Comparison of ENCODE assay signal across 15 mouse cellular contexts in genomic region chr3:67447143-67447542, GRCm38 (mm10). TPM values are rescaled to one million over a fixed set of nuclear protein-coding genes. Genes with fewer than 3 reads are reported as not detected.
DNase-seq lines count a peak whose midpoint lies in the region; ATAC-seq and TF ChIP-seq lines count a peak whose summit lies in the region.
"Had no signal": no experiment of that assay in that cellular context is flagged by ENCODE, and none has a peak within 500 bp of the region (broad histone marks: within the 10 kb centered on the region; RNA-seq: fewer than 3 reads in every experiment).

No protein-coding gene starts in this region.

- no peak overlapping the region for H3K9ac ChIP-seq in kidney, embryonic 16.5 days (replicated peaks; ENCODE audit: low read length)
- H3K9ac ChIP-seq: hindbrain, embryonic 12.5 days; limb, embryonic 13.5 days had no signal

- no peaks in the 10 kb centered on the region for H3K27me3 ChIP-seq in kidney, adult 2 months (replicated peaks; ENCODE audit: control insufficient read depth, insufficient read depth, low read length)
- H3K27me3 ChIP-seq in kidney, embryonic 16.5 days (ENCODE audit: insufficient read depth, low read length), result no peaks in the 10 kb centered on the region
- H3K27me3 ChIP-seq: hindbrain, embryonic 12.5 days; limb, embryonic 13.5 days; megakaryocyte, embryonic 14.5 days had no signal

- H3K4me3 ChIP-seq in kidney, adult 2 months (ENCODE audit: insufficient read depth, low read depth, low read length), result no peak overlapping the region
- no peak overlapping the region for H3K4me3 ChIP-seq in kidney, embryonic 16.5 days (ENCODE audit: low read length)
- H3K4me3 ChIP-seq: hindbrain, embryonic 12.5 days; limb, embryonic 13.5 days; megakaryocyte, embryonic 14.5 days had no signal

- TF ChIP-seq POLR2A in kidney, adult 2 months (IDR thresholded peaks at IDR 0.05; ENCODE audit: low read depth, low read length), result no peak

- no peaks in the 10 kb centered on the region for H3K9me3 ChIP-seq in kidney, embryonic 16.5 days (ENCODE audit: low read length)
- H3K9me3 ChIP-seq: hindbrain, embryonic 12.5 days; limb, embryonic 13.5 days; megakaryocyte, embryonic 14.5 days had no signal

- WGBS in kidney, adult 2 months, result 93% methylated on average over 2 of the region's 2 CpGs
- WGBS in kidney, embryonic 16.5 days, result 92% methylated on average over 2 of the region's 2 CpGs

- no peak for ATAC-seq in kidney, embryonic 16.5 days (ENCODE audit: low FRiP score, low TSS enrichment)
- ATAC-seq: activated CD4-positive, CD25-positive, alpha-beta regulatory T cell, adult 4 months had no signal

- H3K27ac ChIP-seq in kidney, adult 2 months (ENCODE audit: insufficient read depth, low read depth, low read length), result no peak overlapping the region
- no peak overlapping the region for H3K27ac ChIP-seq in kidney, embryonic 16.5 days (ENCODE audit: low read length)
- H3K27ac ChIP-seq: hindbrain, embryonic 12.5 days; limb, embryonic 13.5 days had no signal

- no peaks in the 10 kb centered on the region for H3K4me1 ChIP-seq in kidney, adult 2 months (ENCODE audit: control insufficient read depth, insufficient read depth, low read length)
- H3K4me1 ChIP-seq in kidney, embryonic 16.5 days (ENCODE audit: insufficient read depth, low read length), result no peaks in the 10 kb centered on the region
- H3K4me1 ChIP-seq: hindbrain, embryonic 12.5 days; limb, embryonic 13.5 days; megakaryocyte, embryonic 14.5 days had no signal

- no peaks in the 10 kb centered on the region; the same call in none of the 2 replicates for H3K36me3 ChIP-seq in kidney, adult 2 months (ENCODE audit: control insufficient read depth, insufficient read depth, low read length)
- peaks cover 66% of the 10 kb centered on the region for H3K36me3 ChIP-seq in kidney, embryonic 16.5 days (ENCODE audit: insufficient read depth, low read length)

- no peak overlapping the region for H3K4me2 ChIP-seq in kidney, embryonic 16.5 days (replicated peaks; ENCODE audit: low read depth, low read length)
- H3K4me2 ChIP-seq: hindbrain, embryonic 12.5 days; limb, embryonic 13.5 days had no signal

- peak; percentile 5 for DNase-seq in kidney, adult 2 months
- DNase-seq in lung, postnatal 10 days, result peak; percentile 8
- DNase-seq in lung, postnatal 14 days, result no peak
- peak; percentile 67 for DNase-seq in R1 (ENCODE audit: low read depth, low spot score)
- DNase-seq in Muller cell, postnatal 12 days (ENCODE audit: inconsistent ontology term), result no peak
- DNase-seq in cerebellum, postnatal 10 days, result no peak
- DNase-seq: cerebellum, adult 2 months; embryo, embryonic 11 days; kidney, postnatal 10 days; right cerebral cortex, adult 18-20 months had no signal

- TF ChIP-seq CTCF in kidney, adult 2 months (conservative IDR thresholded peaks at IDR 0.05; ENCODE audit: insufficient read depth, insufficient read length, low read depth, low read length), result peak; percentile 32; the same call in 1 of the 2 replicates

RNA-seq across cellular contexts. Expression of gene Lxn, which starts 16.6 kb away (rescaled TPM):
- 25.7 and 34.1 TPM in 2 replicates for polyA plus RNA-seq in kidney, adult 2 months (2012; rRNA removed)
- polyA plus RNA-seq in kidney, embryonic 16.5 days (2015; fragmentation: Nextera tagmentation; extraction: Ambion mirVana), result 67.2 and 69.6 TPM in 2 replicates

RNA-seq across cellular contexts. Expression of gene Gfm1, which starts 17.2 kb away (rescaled TPM):
- polyA plus RNA-seq in kidney, adult 2 months (2012; rRNA removed), result 37.7 and 55.0 TPM in 2 replicates
- 63.5 and 66.3 TPM in 2 replicates for polyA plus RNA-seq in kidney, embryonic 16.5 days (2015; fragmentation: Nextera tagmentation; extraction: Ambion mirVana)

Comparison
In these comparisons a context has a peak if more than half of its experiments do, and no peak if none do; other contexts are left out.
1. DNase-seq: peak in kidney, adult 2 months (single experiment), lung, postnatal 10 days (single experiment) and R1 (single experiment); none in lung, postnatal 14 days (single experiment), Muller cell, postnatal 12 days (single experiment) and cerebellum, postnatal 10 days (0 of 2).